Comparison of ENCODE assay signal across 11 mouse cellular contexts in genomic region chr5:106989181-106989580, GRCm38 (mm10). TPM values are rescaled to one million over a fixed set of nuclear protein-coding genes. Genes with fewer than 3 reads are reported as not detected.
DNase-seq lines count a peak whose midpoint lies in the region; ATAC-seq lines count a peak whose summit lies in the region.
"Had no signal": no experiment of that assay in that cellular context is flagged by ENCODE, and none has a peak within 500 bp of the region (broad histone marks: within the 10 kb centered on the region; RNA-seq: fewer than 3 reads in every experiment).

No protein-coding gene starts in this region.

- no peak overlapping the region for H3K4me3 ChIP-seq in limb, embryonic 13.5 days
- no peak overlapping the region for H3K4me3 ChIP-seq in limb, embryonic 10.5 days
- no peak overlapping the region for H3K4me3 ChIP-seq in stomach, embryonic 16.5 days (replicated peaks; ENCODE audit: low read length)
- H3K4me3 ChIP-seq in hindbrain, embryonic 14.5 days (replicated peaks; ENCODE audit: low read length), result no peak overlapping the region
- H3K4me3 ChIP-seq: liver, embryonic 13.5 days had no signal

- 0 out of 2 replicates have a peak, but pooled peaks have one; percentile 36 for ATAC-seq in limb, embryonic 13.5 days (ENCODE audit: low FRiP score, low read depth)
- ATAC-seq in stomach, embryonic 16.5 days (ENCODE audit: insufficient read depth, low FRiP score), result peak; percentile 70
- no peak for ATAC-seq in hindbrain, embryonic 14.5 days (ENCODE audit: low FRiP score)
- ATAC-seq: midbrain, embryonic 16.5 days had no signal

- peaks cover 12% of the 10 kb centered on the region for H3K36me3 ChIP-seq in limb, embryonic 13.5 days
- H3K36me3 ChIP-seq in limb, embryonic 10.5 days, result peaks cover 28% of the 10 kb centered on the region
- H3K36me3 ChIP-seq in stomach, embryonic 16.5 days (ENCODE audit: control insufficient read depth, insufficient read depth, low read length), result no peaks in the 10 kb centered on the region
- peaks cover 15% of the 10 kb centered on the region for H3K36me3 ChIP-seq in hindbrain, embryonic 14.5 days (replicated peaks; ENCODE audit: control insufficient read depth, insufficient read depth)

- H3K4me2 ChIP-seq in limb, embryonic 13.5 days (replicated peaks), result no peak overlapping the region
- no peak overlapping the region for H3K4me2 ChIP-seq in stomach, embryonic 16.5 days (ENCODE audit: low read depth, low read length)
- no peak overlapping the region for H3K4me2 ChIP-seq in hindbrain, embryonic 14.5 days (replicated peaks)
- H3K4me2 ChIP-seq: liver, embryonic 13.5 days had no signal

- no peak overlapping the region for H3K9ac ChIP-seq in limb, embryonic 13.5 days
- H3K9ac ChIP-seq in stomach, embryonic 16.5 days (ENCODE audit: low read length), result no peak overlapping the region
- no peak overlapping the region for H3K9ac ChIP-seq in hindbrain, embryonic 14.5 days
- H3K9ac ChIP-seq: liver, embryonic 13.5 days had no signal

- WGBS in limb, embryonic 13.5 days, result 51% methylated on average over 8 of the region's 8 CpGs
- WGBS in limb, embryonic 10.5 days, result 65% methylated on average over 8 of the region's 8 CpGs
- WGBS in stomach, embryonic 16.5 days, result 32% methylated on average over 8 of the region's 8 CpGs
- 69% methylated on average over 8 of the region's 8 CpGs for WGBS in hindbrain, embryonic 14.5 days

- no peaks in the 10 kb centered on the region for H3K9me3 ChIP-seq in limb, embryonic 13.5 days
- H3K9me3 ChIP-seq in limb, embryonic 10.5 days (replicated peaks), result no peaks in the 10 kb centered on the region
- no peaks in the 10 kb centered on the region for H3K9me3 ChIP-seq in stomach, embryonic 16.5 days (replicated peaks; ENCODE audit: control insufficient read depth, low read length)
- H3K9me3 ChIP-seq in hindbrain, embryonic 14.5 days (ENCODE audit: control insufficient read depth, low read length), result no peaks in the 10 kb centered on the region
- H3K9me3 ChIP-seq: liver, embryonic 13.5 days had no signal

- no peaks in the 10 kb centered on the region for H3K27me3 ChIP-seq in limb, embryonic 13.5 days
- no peaks in the 10 kb centered on the region for H3K27me3 ChIP-seq in limb, embryonic 10.5 days (ENCODE audit: low read depth, poor library complexity, severe bottlenecking)
- H3K27me3 ChIP-seq in stomach, embryonic 16.5 days (ENCODE audit: control insufficient read depth, insufficient read depth, low read length), result no peaks in the 10 kb centered on the region
- H3K27me3 ChIP-seq in hindbrain, embryonic 14.5 days (ENCODE audit: control insufficient read depth, insufficient read depth, low read length), result no peaks in the 10 kb centered on the region
- H3K27me3 ChIP-seq: liver, embryonic 13.5 days had no signal

- peaks cover 28% of the 10 kb centered on the region for H3K4me1 ChIP-seq in limb, embryonic 13.5 days
- peaks cover 15% of the 10 kb centered on the region for H3K4me1 ChIP-seq in limb, embryonic 10.5 days
- peaks cover 28% of the 10 kb centered on the region for H3K4me1 ChIP-seq in stomach, embryonic 16.5 days (ENCODE audit: control insufficient read depth, insufficient read depth, low read length)
- no peaks in the 10 kb centered on the region for H3K4me1 ChIP-seq in hindbrain, embryonic 14.5 days (replicated peaks; ENCODE audit: control insufficient read depth, insufficient read depth, low read length)

- DNase-seq in limb, embryonic 10.5 days (ENCODE audit: low spot score), result no peak
- DNase-seq in heart, postnatal 4 days, result peak; percentile 36
- DNase-seq in kidney, postnatal 4 days, result peak; percentile 70 to 76
- no peak for DNase-seq in thymus, postnatal 14 days
- no peak for DNase-seq in thymus, adult 18-20 months
- no peak for DNase-seq in hindbrain, embryonic 14.5 days (ENCODE audit: low spot score)
- DNase-seq: liver, embryonic 13.5 days; thymus, adult 2 months had no signal

- H3K27ac ChIP-seq in limb, embryonic 13.5 days, result no peak overlapping the region
- no peak overlapping the region for H3K27ac ChIP-seq in limb, embryonic 10.5 days
- H3K27ac ChIP-seq in stomach, embryonic 16.5 days (ENCODE audit: low read length), result peak overlapping the region; percentile 82
- H3K27ac ChIP-seq in hindbrain, embryonic 14.5 days, result no peak overlapping the region
- H3K27ac ChIP-seq: liver, embryonic 13.5 days had no signal

RNA-seq across cellular contexts. Expression of gene Cdc7, which starts 25.1 kb away (rescaled TPM):
- 51.6 and 55.2 TPM in 2 replicates for polyA plus RNA-seq in limb, embryonic 13.5 days (2015; fragmentation: Nextera tagmentation; extraction: Ambion mirVana)
- polyA plus RNA-seq in limb, embryonic 10.5 days (2016; fragmentation: Nextera tagmentation; extraction: Ambion mirVana), result 58.5 and 67.8 TPM in 2 replicates
- 1 to 10 TPM; 6.8 to 8.0 TPM for total RNA-seq in heart, postnatal 4 days (2021)
- polyA plus RNA-seq in stomach, embryonic 16.5 days (2015; fragmentation: Nextera tagmentation; extraction: Ambion mirVana), result 39.2 and 42.6 TPM in 2 replicates
- 39.3 and 46.1 TPM in 2 replicates for polyA plus RNA-seq in hindbrain, embryonic 14.5 days (2014; fragmentation: Nextera tagmentation; extraction: Ambion mirVana)

Comparison
In these comparisons a context has a peak if more than half of its experiments do, and no peak if none do; other contexts are left out.
1. DNase-seq: peak in heart, postnatal 4 days (single experiment) and kidney, postnatal 4 days (2 of 2); none in limb, embryonic 10.5 days (single experiment), thymus, postnatal 14 days (single experiment), thymus, adult 18-20 months (0 of 2) and hindbrain, embryonic 14.5 days (single experiment).